Mouse (Mus musculus) gastrocnemius, adult 2 months (tissue): Measurements from ENCODE around the gene Kcna2. TPM values are rescaled to one million over a fixed set of nuclear protein-coding genes. Genes with fewer than 3 reads are reported as not detected.

ENCODE experiments used
- DNase-seq: peaks from one replicate; pipeline ENCODE4 v3.0.0; 2022
- H3K27ac ChIP-seq: fragments of 200-600 bp; 2 replicates; pipeline ENCODE4 v1.8.1; 2022; ENCODE audit warnings: mild to moderate bottlenecking
- H3K4me3 ChIP-seq: fragments of 200-600 bp; 2 replicates; pipeline ENCODE4 v1.8.1; 2022; ENCODE audit warnings: mild to moderate bottlenecking, moderate library complexity
- CTCF ChIP-seq: fragments of 200-600 bp; IDR thresholded peaks from 2 replicates; pipeline ENCODE4 v1.8.1; 2022; ENCODE audit warnings: antibody characterized with exemption, mild to moderate bottlenecking, moderate library complexity
- intact Hi-C: fragments of 180-260 bp; cut with DNase I; formaldehyde crosslinking; loops from one replicate; pipeline ENCODE4 v1.15.1; 2025
- total RNA-seq, 2 experiments: library from RNA; stranded (reverse); gene quantifications; 2 replicates each; pipeline ENCODE4 v1.2.3; 2021

Kcna2 gene
- total RNA-seq, 2 experiments from 2014 or later: 0.73 to 1.2 TPM

GRCm38 (mm10) chr3:107112498-107112897 is 11.6 kb downstream of the Kcna2 start:
- no peak for TF ChIP-seq CTCF
- intact Hi-C loops: no loop called here
- DNase-seq: no peak
- Histone ChIP-seq H3K27ac (peak overlapping the region; percentile 73), H3K4me3 (no peak overlapping the region)

- no peak for DNase-seq
- no peak for TF ChIP-seq CTCF
- Histone ChIP-seq H3K27ac (peak overlapping the region; percentile 73), H3K4me3 (peak overlapping the region; percentile 4; the same call in 1 of the 2 replicates)
- intact Hi-C loops: no loop called here
Measured at GRCm38 (mm10) chr3:107112932-107113659, 12.2 kb downstream of the Kcna2 start.

GRCm38 (mm10) chr3:107113771-107114737 is 13.1 kb downstream of the Kcna2 start:
- peak; percentile 68 for DNase-seq
- no peak for TF ChIP-seq CTCF
- Histone ChIP-seq H3K4me3 (peak overlapping the region; percentile 4; the same call in 1 of the 2 replicates), H3K27ac (peak overlapping the region; percentile 73)
- intact Hi-C loops: no loop called here

DNA sequence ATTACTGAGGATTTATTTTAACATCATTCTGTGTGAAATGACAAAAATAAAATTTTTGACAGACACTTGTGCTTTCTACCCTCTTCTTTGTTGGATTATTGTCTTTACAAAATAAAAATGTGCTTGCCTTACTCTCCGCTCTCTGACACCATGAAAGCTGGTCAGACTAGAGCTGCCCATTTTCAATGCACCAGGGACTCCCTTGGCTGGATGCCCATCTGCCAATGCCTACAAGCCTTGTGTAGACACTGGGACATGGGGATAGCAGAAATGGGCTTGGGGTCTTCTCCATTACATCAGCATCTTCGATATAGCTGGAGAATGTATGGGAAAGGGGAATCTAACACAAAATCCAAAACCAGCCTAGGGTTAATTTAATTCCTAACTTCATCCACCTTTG is 14.0 kb downstream of the Kcna2 start:
- Histone ChIP-seq H3K27ac (no peak overlapping the region), H3K4me3 (no peak overlapping the region)
- no peak for TF ChIP-seq CTCF

DNA sequence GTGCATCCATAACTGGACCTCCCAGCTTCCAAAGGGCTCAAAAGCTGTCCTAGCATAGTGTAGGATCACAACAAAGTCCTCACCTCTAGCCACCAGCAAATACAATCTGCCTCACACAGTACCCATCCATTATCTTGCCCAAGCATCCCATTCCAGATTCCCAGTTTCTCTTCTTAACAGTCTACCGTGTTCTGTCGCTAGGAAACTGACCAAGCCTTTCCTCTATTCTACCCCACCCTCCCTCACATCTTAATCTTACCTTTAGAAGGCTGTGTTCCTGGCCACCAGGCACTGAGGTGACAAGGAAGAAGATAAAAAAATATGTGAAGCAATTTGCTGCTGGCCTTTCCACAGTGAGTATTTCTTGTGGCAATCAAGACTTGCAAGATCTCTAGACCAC is 14.8 kb downstream of the Kcna2 start:
- Histone ChIP-seq H3K4me3 (no peak overlapping the region), H3K27ac (no peak overlapping the region)
- intact Hi-C loops: no loop called here
- no peak for DNase-seq
- no peak for TF ChIP-seq CTCF

More for the DNA sequence above, 14.0 kb downstream of the Kcna2 start:
- no peak for DNase-seq
- intact Hi-C loops: no loop called here

DNA sequence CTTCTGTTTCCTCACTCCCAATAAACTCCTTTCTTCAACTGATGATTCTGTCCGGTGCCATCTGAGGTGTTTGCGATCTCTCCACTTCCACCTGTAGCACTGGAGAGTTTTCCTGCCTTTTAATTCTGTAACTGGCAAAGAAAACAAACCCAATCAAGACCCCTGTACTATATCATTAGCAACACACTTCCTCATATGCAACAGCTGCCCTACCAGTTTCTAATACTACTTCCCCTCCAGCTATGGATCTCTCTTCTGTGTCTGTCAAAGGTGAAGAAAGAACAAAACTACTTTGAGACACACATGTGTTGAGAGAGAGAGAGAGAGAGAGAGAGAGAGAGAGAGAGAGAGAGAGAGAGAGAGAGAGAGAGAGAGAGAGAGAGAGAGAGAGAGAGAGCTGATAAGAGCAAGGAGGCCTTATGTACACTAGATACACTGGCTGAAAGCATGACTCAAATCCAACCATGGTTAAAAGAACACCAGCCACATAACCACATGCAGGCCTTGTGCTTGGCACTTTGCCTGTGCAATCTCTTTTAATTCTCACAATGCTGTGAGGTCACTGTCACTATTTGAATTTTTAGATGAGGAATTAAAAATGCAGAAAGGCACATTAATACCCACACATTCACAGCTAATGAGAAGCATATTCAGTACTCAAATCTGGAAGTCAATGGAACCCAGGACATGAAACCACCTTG is 19.1 kb downstream of the Kcna2 start:
- no peak for DNase-seq
- intact Hi-C loops: no loop called here
- no peak overlapping the region for H3K4me3 ChIP-seq
- TF ChIP-seq CTCF: no peak
- no peak overlapping the region for H3K27ac ChIP-seq

- no peak for TF ChIP-seq CTCF
- Histone ChIP-seq H3K4me3 (no peak overlapping the region), H3K27ac (no peak overlapping the region)
- no peak for DNase-seq
- intact Hi-C loops: no loop called here
Measured at GRCm38 (mm10) chr3:107122306-107122705, 21.4 kb downstream of the Kcna2 start.

GRCm38 (mm10) chr3:107127667-107128066 is 26.7 kb downstream of the Kcna2 start:
- intact Hi-C loops: no loop called here
- DNase-seq: no peak
- TF ChIP-seq CTCF: no peak
- no peak overlapping the region for H3K4me3 ChIP-seq
- peak overlapping the region; percentile 54 for H3K27ac ChIP-seq

GRCm38 (mm10) chr3:107128421-107128820 is 27.5 kb downstream of the Kcna2 start:
- peak; percentile 36 for DNase-seq
- intact Hi-C loops: no loop called here
- H3K27ac ChIP-seq: peak overlapping the region; percentile 54; the same call in 1 of the 2 replicates
- no peak for TF ChIP-seq CTCF
- no peak overlapping the region for H3K4me3 ChIP-seq

- H3K4me3 ChIP-seq: no peak overlapping the region
- intact Hi-C loops: no loop called here
- TF ChIP-seq CTCF: no peak
- DNase-seq: no peak
- H3K27ac ChIP-seq: peak overlapping the region; percentile 54; the same call in 1 of the 2 replicates
Measured at GRCm38 (mm10) chr3:107129251-107129650, 28.3 kb downstream of the Kcna2 start.

GRCm38 (mm10) chr3:107130661-107131326 is 29.8 kb downstream of the Kcna2 start:
- H3K4me3 ChIP-seq: no peak overlapping the region
- peak overlapping the region; percentile 66 for H3K27ac ChIP-seq
- DNase-seq: peak; percentile 83
- intact Hi-C loops: no loop called here
- TF ChIP-seq CTCF: no peak

DNA sequence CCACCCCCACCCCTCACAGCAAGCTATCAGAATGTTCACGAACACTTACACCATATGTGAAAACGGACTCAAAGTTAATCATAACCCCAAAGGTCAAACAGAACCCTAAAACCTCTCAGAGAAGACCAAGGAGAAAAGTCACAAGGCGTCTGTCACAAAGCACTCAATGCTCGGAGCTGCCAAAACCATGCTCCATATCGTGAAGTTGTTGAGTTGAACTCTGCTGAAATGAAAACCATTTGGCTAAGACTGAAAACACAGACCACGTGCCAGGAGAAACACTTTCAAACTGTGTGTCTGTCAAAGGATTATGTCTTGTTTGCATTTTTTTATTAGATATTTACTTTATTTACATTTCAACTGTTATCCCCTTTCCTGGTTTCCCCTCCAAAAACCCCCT is 30.9 kb downstream of the Kcna2 start:
- intact Hi-C loops: no loop called here
- H3K27ac ChIP-seq: no peak overlapping the region
- no peak overlapping the region for H3K4me3 ChIP-seq
- DNase-seq: no peak
- no peak for TF ChIP-seq CTCF
